ENCODE assay signal across 8 mouse cellular contexts in the genomic region with DNA sequence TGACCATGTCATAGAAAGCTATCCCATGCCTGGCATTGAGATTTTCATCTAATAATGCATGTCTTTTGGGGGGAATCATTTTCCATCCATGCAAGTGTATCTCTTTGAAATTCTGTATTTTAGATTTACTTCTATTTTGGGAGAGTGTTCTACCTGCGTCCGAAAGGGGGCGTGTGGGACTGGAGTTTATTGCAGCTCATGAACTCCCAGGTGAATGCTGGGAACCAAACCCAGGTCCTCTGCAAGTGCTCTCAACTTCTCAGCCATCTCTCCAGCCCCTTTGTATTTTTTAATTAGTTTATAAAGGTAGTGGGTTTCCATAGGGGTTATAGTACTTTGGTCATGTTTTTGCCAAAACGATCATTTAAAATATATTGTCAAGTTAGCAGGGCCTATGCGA. TPM values are rescaled to one million over a fixed set of nuclear protein-coding genes. Genes with fewer than 3 reads are reported as not detected.
A peak's percentile ranks its signal among the peaks of the same experiment; 100 is the strongest.
DNase-seq lines count a peak whose midpoint lies in the region; ATAC-seq lines count a peak whose summit lies in the region.

No protein-coding gene starts in this region.

- H3K27ac ChIP-seq in heart, embryonic 10.5 days: peak overlapping the region; percentile 94; the same call in 1 of the 2 replicates
- no peak overlapping the region for H3K27ac ChIP-seq in neural tube, embryonic 12.5 days
- peak overlapping the region; percentile 73; the same call in 1 of the 2 replicates for H3K27ac ChIP-seq in limb, embryonic 13.5 days
- H3K27ac ChIP-seq in stomach, embryonic 16.5 days (ENCODE audit: low read length): no peak overlapping the region

- WGBS in heart, embryonic 10.5 days: 81% methylated on average over 5 of the region's 5 CpGs
- WGBS in neural tube, embryonic 12.5 days: 84% methylated on average over 5 of the region's 5 CpGs
- WGBS in limb, embryonic 13.5 days: 90% methylated on average over 5 of the region's 5 CpGs
- 87% methylated on average over 5 of the region's 5 CpGs for WGBS in stomach, embryonic 16.5 days

- no peak overlapping the region for H3K9ac ChIP-seq in neural tube, embryonic 12.5 days
- no peak overlapping the region for H3K9ac ChIP-seq in limb, embryonic 13.5 days
- H3K9ac ChIP-seq in stomach, embryonic 16.5 days (ENCODE audit: low read length): no peak overlapping the region

- no peaks in the 10 kb centered on the region for H3K27me3 ChIP-seq in heart, embryonic 10.5 days (ENCODE audit: insufficient read depth, poor library complexity, severe bottlenecking)
- H3K27me3 ChIP-seq in neural tube, embryonic 12.5 days (replicated peaks): 0 out of 2 replicates have a peak, but pooled peaks cover 5% of the 10 kb centered on the region
- no peaks in the 10 kb centered on the region for H3K27me3 ChIP-seq in limb, embryonic 13.5 days
- H3K27me3 ChIP-seq in stomach, embryonic 16.5 days (ENCODE audit: control insufficient read depth, insufficient read depth, low read length): no peaks in the 10 kb centered on the region

- H3K4me1 ChIP-seq in heart, embryonic 10.5 days: peaks cover 17% of the 10 kb centered on the region
- peaks cover 15% of the 10 kb centered on the region for H3K4me1 ChIP-seq in neural tube, embryonic 12.5 days
- H3K4me1 ChIP-seq in limb, embryonic 13.5 days: peaks cover 17% of the 10 kb centered on the region
- peaks cover 14% of the 10 kb centered on the region for H3K4me1 ChIP-seq in stomach, embryonic 16.5 days (ENCODE audit: control insufficient read depth, insufficient read depth, low read length)

- H3K4me2 ChIP-seq in neural tube, embryonic 12.5 days (replicated peaks): peak overlapping the region; percentile 76
- peak overlapping the region; percentile 64 for H3K4me2 ChIP-seq in limb, embryonic 13.5 days (replicated peaks)
- H3K4me2 ChIP-seq in stomach, embryonic 16.5 days (ENCODE audit: low read depth, low read length): peak overlapping the region; percentile 78; the same call in 1 of the 2 replicates

- ATAC-seq in neural tube, embryonic 12.5 days (ENCODE audit: low FRiP score, low read depth): no peak
- no peak for ATAC-seq in limb, embryonic 13.5 days (ENCODE audit: low FRiP score, low read depth)
- ATAC-seq in stomach, embryonic 16.5 days (ENCODE audit: insufficient read depth, low FRiP score): no peak

- no peaks in the 10 kb centered on the region; the same call in 1 of the 2 replicates for H3K36me3 ChIP-seq in heart, embryonic 10.5 days
- 0 out of 2 replicates have a peak, but pooled peaks cover 3% of the 10 kb centered on the region for H3K36me3 ChIP-seq in neural tube, embryonic 12.5 days
- 0 out of 2 replicates have a peak, but pooled peaks cover 8% of the 10 kb centered on the region for H3K36me3 ChIP-seq in limb, embryonic 13.5 days
- no peaks in the 10 kb centered on the region for H3K36me3 ChIP-seq in stomach, embryonic 16.5 days (ENCODE audit: control insufficient read depth, insufficient read depth, low read length)

- intact Hi-C loops in heart, postnatal 14 days (cut with DNase I): loop anchor here (5.0 kb wide), 1 partner anchor 437 kb away; no protein-coding TSS in a partner anchor

- H3K9me3 ChIP-seq in heart, embryonic 10.5 days: no peaks in the 10 kb centered on the region
- no peaks in the 10 kb centered on the region for H3K9me3 ChIP-seq in neural tube, embryonic 12.5 days
- no peaks in the 10 kb centered on the region for H3K9me3 ChIP-seq in limb, embryonic 13.5 days
- H3K9me3 ChIP-seq in stomach, embryonic 16.5 days (replicated peaks; ENCODE audit: control insufficient read depth, low read length): no peaks in the 10 kb centered on the region

- no peak for DNase-seq in heart, embryonic 10.5 days (ENCODE audit: low spot score)
- no peak for DNase-seq in heart, postnatal 14 days
- DNase-seq in neural tube, embryonic 10.5 days (ENCODE audit: extremely low spot score, low spot score): no peak
- DNase-seq in spleen, postnatal 10 days (ENCODE audit: low spot score in 2 of 2): no peak
- DNase-seq in adrenal gland, postnatal 14 days: no peak

- H3K4me3 ChIP-seq in heart, embryonic 10.5 days: peak overlapping the region; percentile 100
- H3K4me3 ChIP-seq in neural tube, embryonic 12.5 days: no peak overlapping the region
- peak overlapping the region; percentile 91; the same call in 1 of the 2 replicates for H3K4me3 ChIP-seq in limb, embryonic 13.5 days
- H3K4me3 ChIP-seq in stomach, embryonic 16.5 days (replicated peaks; ENCODE audit: low read length): no peak overlapping the region

RNA-seq across cellular contexts. Expression of a gene that starts 0.8 kb away (rescaled TPM):
- 49.8 and 53.2 TPM in 2 replicates for polyA plus RNA-seq in heart, embryonic 10.5 days (2016; fragmentation: Nextera tagmentation; extraction: Ambion mirVana)
- 10 to 100 TPM; 28.9 to 29.6 TPM for total RNA-seq in heart, postnatal 14 days (2021)
- 63.1 and 67.7 TPM in 2 replicates for polyA plus RNA-seq in neural tube, embryonic 12.5 days (2016; fragmentation: Nextera tagmentation; extraction: Ambion mirVana)
- polyA plus RNA-seq in limb, embryonic 13.5 days (2015; fragmentation: Nextera tagmentation; extraction: Ambion mirVana): 51.5 and 60.3 TPM in 2 replicates
- 43.8 and 45.5 TPM in 2 replicates for polyA plus RNA-seq in stomach, embryonic 16.5 days (2015; fragmentation: Nextera tagmentation; extraction: Ambion mirVana)
- total RNA-seq in adrenal gland, postnatal 14 days (2021): 40.1 and 49.9 TPM in 2 replicates

RNA-seq across cellular contexts. Expression of a gene that starts 43.5 kb away (rescaled TPM):
- polyA plus RNA-seq in heart, embryonic 10.5 days (2016; fragmentation: Nextera tagmentation; extraction: Ambion mirVana): 26.5 and 26.8 TPM in 2 replicates
- 10 to 100 TPM; 21.4 to 22.8 TPM for total RNA-seq in heart, postnatal 14 days (2021)
- polyA plus RNA-seq in neural tube, embryonic 12.5 days (2016; fragmentation: Nextera tagmentation; extraction: Ambion mirVana): 22.6 and 23.8 TPM in 2 replicates
- 29.5 and 31.5 TPM in 2 replicates for polyA plus RNA-seq in limb, embryonic 13.5 days (2015; fragmentation: Nextera tagmentation; extraction: Ambion mirVana)
- 31.6 and 39.0 TPM in 2 replicates for polyA plus RNA-seq in stomach, embryonic 16.5 days (2015; fragmentation: Nextera tagmentation; extraction: Ambion mirVana)
- 17.0 and 22.3 TPM in 2 replicates for total RNA-seq in adrenal gland, postnatal 14 days (2021)

RNA-seq across cellular contexts. Expression of a gene that starts 43.5 kb away (rescaled TPM):
- polyA plus RNA-seq in heart, embryonic 10.5 days (2016; fragmentation: Nextera tagmentation; extraction: Ambion mirVana): 0.28 and 0.48 TPM in 2 replicates
- under 1 TPM in 1 of 2 experiments, not detected in 1; 0.26 TPM for total RNA-seq in heart, postnatal 14 days (2021)
- polyA plus RNA-seq in neural tube, embryonic 12.5 days (2016; fragmentation: Nextera tagmentation; extraction: Ambion mirVana): 0.28 and 0.38 TPM in 2 replicates
- polyA plus RNA-seq in limb, embryonic 13.5 days (2015; fragmentation: Nextera tagmentation; extraction: Ambion mirVana): 0.18 and 0.20 TPM in 2 replicates
- 0.04 and 0.15 TPM in 2 replicates for polyA plus RNA-seq in stomach, embryonic 16.5 days (2015; fragmentation: Nextera tagmentation; extraction: Ambion mirVana)
- total RNA-seq in adrenal gland, postnatal 14 days (2021): 0.11 TPM in 2 replicates

Comparison
In these comparisons a context has a peak if more than half of its experiments do, and no peak if none do; other contexts are left out.
1. H3K27ac ChIP-seq: peak in heart, embryonic 10.5 days (single experiment) and limb, embryonic 13.5 days (single experiment); none in neural tube, embryonic 12.5 days (single experiment) and stomach, embryonic 16.5 days (single experiment).
2. H3K4me3 ChIP-seq: peak in heart, embryonic 10.5 days (single experiment) and limb, embryonic 13.5 days (single experiment); none in neural tube, embryonic 12.5 days (single experiment) and stomach, embryonic 16.5 days (single experiment).
3. Peak in every context shown above with its lines, with median percentiles within 50 percentile points of each other: H3K4me2 ChIP-seq.